Mouse (Mus musculus) forebrain, embryonic 15.5 days (tissue): ENCODE data around the gene Ciapin1. TPM values are rescaled to one million over a fixed set of nuclear protein-coding genes. Genes with fewer than 3 reads are reported as not detected.

Experiments
- ATAC-seq: fragments of 200-750 bp; cut with Nextera tagmentation; replicated peaks from 2 replicates; pipeline ENCODE4 v1.8.0; 2017; ENCODE audit warnings: mild to moderate bottlenecking, moderate TSS enrichment, moderate library complexity
- H3K27ac ChIP-seq: fragments of 300-500 bp; sonication (generic); replicated peaks from 2 replicates; pipeline ENCODE4 v1.5.1; 2015; ENCODE audit warnings: mild to moderate bottlenecking, inconsistent platforms
- H3K27me3 ChIP-seq: fragments of 300-500 bp; sonication (generic); 2 replicates; pipeline ENCODE4 v1.6.1; 2015; ENCODE audit warnings: inconsistent platforms
- H3K36me3 ChIP-seq: fragments of 300-500 bp; sonication (generic); 2 replicates; pipeline ENCODE4 v1.6.1; 2015; ENCODE audit warnings: mild to moderate bottlenecking, inconsistent platforms
- H3K4me1 ChIP-seq: fragments of 300-500 bp; sonication (generic); 2 replicates; pipeline ENCODE4 v1.6.1; 2015; ENCODE audit warnings: inconsistent platforms
- H3K4me2 ChIP-seq: fragments of 300-500 bp; sonication (generic); replicated peaks from 2 replicates; pipeline ENCODE4 v1.6.1; 2015; ENCODE audit warnings: mild to moderate bottlenecking, inconsistent platforms
- H3K4me3 ChIP-seq: fragments of 300-500 bp; sonication (generic); 2 replicates; pipeline ENCODE4 v1.5.1; 2015; ENCODE audit warnings: mild to moderate bottlenecking, inconsistent platforms
- H3K9ac ChIP-seq: fragments of 300-500 bp; sonication (generic); replicated peaks from 2 replicates; pipeline ENCODE4 v1.6.1; 2015; ENCODE audit warnings: mild to moderate bottlenecking, inconsistent platforms
- H3K9me3 ChIP-seq: fragments of 300-500 bp; sonication (generic); 2 replicates; pipeline ENCODE4 v1.6.1; 2016; ENCODE audit warnings: inconsistent platforms
- WGBS: fragments of 180-500 bp; shearing (Covaris S2); methylation state at CpG from one replicate; pipeline ENCODE4 v1.1.7; 2015; ENCODE audit warnings: mixed read lengths; 5-methylcytosine and 5-hydroxymethylcytosine counted together
- polyA plus RNA-seq: library from polyadenylated mRNA; unstranded; fragments of >200 nt; fragmentation: Nextera tagmentation; extraction: Ambion mirVana; gene quantifications from 2 replicates; pipeline ENCODE4 v1.2.1, GENCODE M21; 2015

Gene Ciapin1
- 144 and 145 TPM in 2 replicates for polyA plus RNA-seq

DNA sequence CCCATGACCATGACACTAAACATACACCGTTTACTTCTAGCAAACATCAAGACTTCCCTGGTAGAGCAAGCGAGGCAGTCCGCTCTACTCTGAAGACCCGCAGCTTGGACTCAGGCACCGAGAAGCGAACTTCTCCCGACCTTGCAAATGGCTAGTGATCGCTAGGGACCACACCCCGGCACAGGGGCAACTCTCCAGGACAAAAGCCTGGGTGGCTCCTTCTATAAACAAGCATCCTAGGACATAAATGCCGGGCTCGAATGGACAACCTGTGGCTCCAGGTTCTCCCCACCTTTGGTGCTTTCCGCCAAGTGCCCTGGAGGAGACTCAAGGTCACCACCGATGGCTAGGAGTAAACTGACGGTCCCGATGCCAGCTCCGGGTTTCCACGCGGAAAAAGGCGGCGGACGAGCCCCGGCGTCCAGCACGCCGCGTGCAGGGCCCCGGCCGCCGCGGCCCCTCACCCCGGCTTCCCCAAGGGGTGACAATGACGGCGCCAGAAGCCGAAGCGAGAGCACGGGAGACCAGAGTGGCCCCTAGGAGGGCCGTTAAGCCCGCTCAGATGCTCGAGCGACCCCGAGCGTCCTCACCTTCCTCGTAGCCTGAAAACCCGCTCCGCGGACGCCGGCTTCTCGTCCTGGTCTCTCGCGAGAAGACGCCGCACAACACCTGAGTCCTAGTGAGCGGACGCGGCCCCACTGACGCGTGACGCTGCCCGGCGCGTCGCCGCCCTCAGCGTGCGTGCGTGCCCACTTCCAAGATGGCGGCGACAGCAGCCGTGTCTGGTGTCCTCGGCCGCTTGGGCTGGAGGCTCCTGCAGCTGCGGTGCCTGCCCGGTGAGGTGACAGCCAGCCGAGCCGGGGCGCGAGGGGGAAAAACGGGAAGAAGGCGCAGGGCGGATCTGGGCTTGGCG, at the start of gene Ciapin1, which contains the start of gene Coq9:
Ciapin1 (minus strand) TSS at position 697 of the 913 bp plus-strand sequence.
Coq9 (plus strand) TSS at position 660 of the 913 bp plus-strand sequence.
- H3K27ac ChIP-seq, result peak within 1 kb of the TSS; percentile 93
- H3K9ac ChIP-seq, result peak within 1 kb of the TSS; percentile 98
- ATAC-seq, result peak; percentile 99
- H3K27me3 ChIP-seq, result no peaks in the 10 kb centered on the region
- H3K9me3 ChIP-seq, result no peaks in the 10 kb centered on the region
- peak within 1 kb of the TSS; percentile 87 for H3K4me2 ChIP-seq
- H3K4me3 ChIP-seq, result peak within 1 kb of the TSS; percentile 99
- no peaks in the 10 kb centered on the region for H3K36me3 ChIP-seq
- H3K4me1 ChIP-seq, result peaks cover 26% of the 10 kb centered on the region
- WGBS, result under 1% methylated on average over 82 of the region's 82 CpGs

DNA sequence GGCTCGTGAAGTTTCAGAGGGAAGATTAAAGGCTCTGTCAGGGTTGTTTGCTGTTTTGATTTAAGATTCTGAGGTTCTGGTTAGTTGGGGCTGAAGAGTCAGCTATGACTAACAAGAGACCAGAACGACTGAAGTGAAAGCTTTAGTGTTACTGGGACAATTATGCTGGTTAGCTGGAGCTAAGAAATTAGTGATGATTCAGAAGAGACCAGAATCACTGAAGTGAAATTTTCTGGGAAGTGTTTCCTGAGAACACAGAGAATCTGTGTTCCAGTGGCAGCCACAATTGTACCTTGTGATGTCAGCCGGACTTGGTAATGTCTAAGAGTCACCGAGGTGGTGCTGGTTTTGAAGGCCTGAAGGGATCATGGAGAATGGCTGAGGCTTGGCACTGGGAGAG, 42.6 kb upstream of the Ciapin1 start:
- H3K36me3 ChIP-seq, result no peaks in the 10 kb centered on the region
- H3K4me1 ChIP-seq, result peaks cover 8% of the 10 kb centered on the region
- no peaks in the 10 kb centered on the region for H3K27me3 ChIP-seq
- H3K4me3 ChIP-seq, result no peak overlapping the region
- no peaks in the 10 kb centered on the region for H3K9me3 ChIP-seq
- H3K9ac ChIP-seq, result no peak overlapping the region
- no peak overlapping the region for H3K4me2 ChIP-seq
- H3K27ac ChIP-seq, result no peak overlapping the region
- WGBS, result 78% methylated on average over 4 of the region's 4 CpGs
- no peak for ATAC-seq

DNA sequence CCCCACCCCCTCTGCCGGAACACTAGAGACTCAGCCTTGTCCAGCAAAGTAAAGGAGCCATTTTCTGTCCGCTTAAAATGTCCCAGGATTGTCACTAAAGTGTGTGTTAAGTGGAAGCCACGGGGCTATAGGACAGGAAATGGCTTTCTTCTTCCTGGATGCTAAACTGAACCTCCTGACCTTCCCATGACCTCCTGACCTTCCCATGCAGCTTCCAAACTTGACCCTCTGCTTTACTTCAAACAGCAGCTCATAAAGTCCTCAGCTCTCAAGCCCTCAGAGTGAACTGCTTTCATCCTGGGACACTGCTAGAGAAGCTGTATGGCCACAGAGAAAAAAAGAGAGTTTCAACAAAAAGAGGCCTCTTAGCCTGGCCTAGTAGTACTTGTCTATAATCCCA, 38.7 kb upstream of the Ciapin1 start:
- ATAC-seq, result no peak
- no peaks in the 10 kb centered on the region for H3K9me3 ChIP-seq
- peaks cover 9% of the 10 kb centered on the region; the same call in 1 of the 2 replicates for H3K27me3 ChIP-seq
- no peak overlapping the region for H3K4me2 ChIP-seq
- H3K4me3 ChIP-seq, result no peak overlapping the region
- no peaks in the 10 kb centered on the region for H3K36me3 ChIP-seq
- no peak overlapping the region for H3K9ac ChIP-seq
- WGBS, result 63% methylated on average over 3 of the region's 3 CpGs
- H3K4me1 ChIP-seq, result peaks cover 39% of the 10 kb centered on the region
- no peak overlapping the region for H3K27ac ChIP-seq

DNA sequence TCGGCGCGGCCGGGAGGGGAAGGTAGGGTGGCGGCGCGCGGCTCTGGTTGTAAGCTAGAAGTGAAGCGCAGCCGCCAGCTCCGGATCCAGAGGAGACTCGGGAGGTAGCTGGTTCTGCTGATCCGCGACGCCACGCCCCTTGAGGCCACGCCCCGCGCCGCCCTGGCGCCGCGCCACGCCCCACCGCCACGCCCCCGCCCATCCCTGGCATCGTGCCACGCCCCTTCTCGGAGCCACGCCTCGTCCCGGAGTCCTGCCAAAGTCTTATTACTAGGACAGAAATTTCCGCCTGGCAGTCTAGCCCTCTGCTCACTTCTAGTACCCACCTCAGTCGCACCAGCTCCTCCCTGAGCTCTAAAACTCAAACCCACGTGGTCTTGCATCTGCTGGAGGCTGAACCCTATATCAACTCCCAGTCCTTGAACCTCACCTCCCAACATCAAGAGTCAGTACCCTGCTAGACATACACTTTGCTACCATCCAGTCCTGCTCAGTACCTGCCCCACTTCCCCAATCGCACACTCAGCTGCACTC, 38.1 kb upstream of the Ciapin1 start, which contains the start of gene Dok4:
Dok4 (minus strand) TSS at position 134 of the 534 bp plus-strand sequence.
- Histone ChIP-seq H3K36me3 (no peaks in the 10 kb centered on the region), H3K9ac (peak within 1 kb of the TSS; percentile 58), H3K4me2 (peak within 1 kb of the TSS; percentile 96), H3K4me1 (peaks cover 44% of the 10 kb centered on the region), H3K27me3 (peaks cover 9% of the 10 kb centered on the region; the same call in 1 of the 2 replicates), H3K9me3 (no peaks in the 10 kb centered on the region), H3K27ac (peak within 1 kb of the TSS; percentile 47), H3K4me3 (peak within 1 kb of the TSS; percentile 62)
- peak; percentile 70 for ATAC-seq
- under 1% methylated on average over 29 of the region's 37 CpGs for WGBS

DNA sequence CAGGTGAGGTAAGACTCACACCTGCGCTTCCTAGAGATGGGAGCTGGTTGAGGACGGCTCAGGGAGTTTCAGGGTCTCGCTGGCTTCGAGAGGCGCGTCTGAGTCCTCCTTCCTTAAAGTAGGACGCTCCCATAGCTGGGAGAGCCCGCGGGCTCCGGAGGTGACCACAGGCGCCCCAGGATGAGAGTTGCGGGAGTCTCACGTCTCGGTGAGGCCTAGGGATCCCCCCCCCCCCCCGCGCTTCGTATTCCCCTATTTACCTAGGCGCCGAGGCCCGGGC, 37.7 kb upstream of the Ciapin1 start:
- Histone ChIP-seq H3K36me3 (no peaks in the 10 kb centered on the region), H3K27me3 (peaks cover 9% of the 10 kb centered on the region; the same call in 1 of the 2 replicates), H3K4me1 (peaks cover 48% of the 10 kb centered on the region), H3K4me3 (peak overlapping the region; percentile 62), H3K9me3 (no peaks in the 10 kb centered on the region), H3K27ac (peak overlapping the region; percentile 47), H3K4me2 (peak overlapping the region; percentile 96), H3K9ac (peak overlapping the region; percentile 58)
- no peak for ATAC-seq
- WGBS, result 0% methylated on average over 11 of the region's 20 CpGs

DNA sequence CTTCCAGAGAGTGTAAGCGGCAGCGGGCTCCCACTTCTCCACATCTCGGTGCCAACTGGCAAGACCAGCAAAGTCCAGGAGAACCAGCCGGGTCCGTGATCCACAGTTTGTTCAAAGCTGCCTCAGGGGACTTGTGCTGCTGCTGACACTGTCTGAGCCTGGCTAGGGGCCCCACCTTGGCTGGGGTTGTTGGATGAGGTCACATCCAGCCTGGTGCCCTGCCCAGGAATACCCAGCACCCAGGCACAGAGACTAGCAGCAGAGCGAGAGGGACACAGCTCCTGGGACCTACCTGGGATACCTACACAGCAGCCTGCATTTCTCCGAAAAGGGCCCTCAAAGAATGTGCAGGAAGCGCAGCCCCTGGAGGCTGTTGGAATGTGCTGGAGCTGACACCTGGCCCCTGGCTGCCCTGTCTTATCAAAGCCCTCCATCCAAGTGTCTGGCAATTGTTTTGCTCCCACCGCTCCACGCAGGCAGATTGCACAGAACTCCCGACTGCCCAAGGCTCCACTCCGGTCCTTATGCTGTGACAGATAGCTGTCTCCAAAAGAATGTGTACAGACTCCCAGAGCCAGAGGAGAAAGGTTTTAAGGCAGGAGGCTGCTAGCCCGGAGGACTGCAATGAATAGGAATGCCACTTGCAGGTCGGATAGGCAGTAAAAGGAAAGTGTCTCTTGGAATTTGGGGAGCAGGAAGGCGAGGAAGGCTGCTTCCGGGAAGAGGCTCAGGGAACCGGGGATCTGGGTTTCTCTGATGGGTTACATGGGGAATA, 37.1 kb upstream of the Ciapin1 start:
- ATAC-seq, result no peak
- Histone ChIP-seq H3K27ac (peak overlapping the region; percentile 47; the same call in 1 of the 2 replicates), H3K4me3 (peak overlapping the region; percentile 62), H3K9ac (peak overlapping the region; percentile 58), H3K27me3 (peaks cover 9% of the 10 kb centered on the region; the same call in 1 of the 2 replicates), H3K4me1 (peaks cover 53% of the 10 kb centered on the region), H3K9me3 (no peaks in the 10 kb centered on the region), H3K36me3 (no peaks in the 10 kb centered on the region), H3K4me2 (peak overlapping the region; percentile 96)
- WGBS, result 12% methylated on average over 17 of the region's 17 CpGs

DNA sequence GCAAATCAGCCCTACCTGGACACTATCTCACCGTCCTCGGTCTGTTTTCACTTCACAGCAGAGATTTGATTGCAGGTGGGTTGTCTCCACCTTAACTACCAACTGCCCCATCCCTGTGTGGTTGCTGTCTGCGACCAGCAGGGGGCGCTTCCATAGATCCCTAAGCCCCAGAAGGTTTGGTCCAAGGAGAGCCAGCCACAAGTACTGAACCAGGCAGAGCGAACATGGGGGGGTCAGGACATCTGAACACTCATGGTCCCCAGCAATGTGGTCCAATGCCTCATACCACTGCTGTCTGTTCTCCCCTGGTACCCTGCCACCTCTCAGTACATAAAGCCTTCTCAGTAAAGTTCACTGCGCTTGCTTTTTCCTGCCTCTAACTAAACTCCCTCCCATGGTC, 36.2 kb upstream of the Ciapin1 start:
- WGBS, result 11% methylated on average over 6 of the region's 6 CpGs
- Histone ChIP-seq H3K27ac (peak overlapping the region; percentile 12; the same call in 1 of the 2 replicates), H3K4me3 (peak overlapping the region; percentile 62), H3K9ac (no peak overlapping the region), H3K4me2 (peak overlapping the region; percentile 96; the same call in 1 of the 2 replicates), H3K9me3 (no peaks in the 10 kb centered on the region), H3K27me3 (peaks cover 9% of the 10 kb centered on the region; the same call in 1 of the 2 replicates), H3K36me3 (no peaks in the 10 kb centered on the region), H3K4me1 (peaks cover 62% of the 10 kb centered on the region)
- ATAC-seq, result no peak

DNA sequence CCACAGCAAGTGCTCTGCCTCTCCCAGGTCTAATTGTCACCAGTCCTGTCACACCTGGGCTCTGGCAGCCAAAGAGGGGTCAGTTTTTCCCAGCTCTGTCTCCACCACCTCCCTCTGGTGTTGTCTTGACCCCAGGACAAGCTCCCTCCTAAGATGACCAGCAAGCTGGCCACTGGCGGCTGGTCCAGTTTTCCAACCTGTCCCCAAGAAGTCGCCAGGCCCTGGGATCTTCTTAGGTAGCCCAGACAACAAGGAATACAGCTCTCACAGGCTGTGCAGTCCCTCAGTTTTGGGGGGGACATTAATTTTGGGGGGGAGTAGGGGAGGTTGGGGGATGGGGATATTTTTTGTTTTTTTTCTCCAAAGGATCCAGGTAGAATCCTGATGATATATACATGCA, 34.4 kb upstream of the Ciapin1 start:
- H3K4me2 ChIP-seq, result no peak overlapping the region
- H3K4me1 ChIP-seq, result peaks cover 74% of the 10 kb centered on the region
- ATAC-seq, result no peak
- no peak overlapping the region for H3K4me3 ChIP-seq
- H3K9ac ChIP-seq, result no peak overlapping the region
- WGBS, result 69% methylated on average over 2 of the region's 2 CpGs
- peak overlapping the region; percentile 82; the same call in 1 of the 2 replicates for H3K27ac ChIP-seq
- no peaks in the 10 kb centered on the region for H3K9me3 ChIP-seq
- H3K36me3 ChIP-seq, result no peaks in the 10 kb centered on the region
- peaks cover 9% of the 10 kb centered on the region; the same call in 1 of the 2 replicates for H3K27me3 ChIP-seq

DNA sequence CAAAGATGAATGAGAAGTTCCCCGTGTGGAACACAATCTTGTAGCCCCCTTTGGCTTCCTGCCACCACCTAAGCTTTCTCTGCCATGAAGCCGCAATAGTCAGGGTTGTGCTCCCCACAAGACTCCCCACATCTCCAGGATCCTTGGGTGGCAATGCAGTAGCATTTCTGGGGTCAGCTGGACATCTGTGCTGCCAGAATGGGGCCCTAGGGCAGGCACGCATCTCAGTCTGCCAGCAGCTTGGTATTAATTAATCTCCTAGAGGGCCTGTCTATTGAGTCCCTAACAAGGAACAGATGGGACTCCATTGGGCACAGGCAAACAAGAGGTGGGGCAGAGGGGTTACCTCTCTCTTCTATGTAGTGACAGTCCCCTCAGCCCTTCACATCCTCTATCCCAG, 34.0 kb upstream of the Ciapin1 start:
- Histone ChIP-seq H3K27me3 (peaks cover 9% of the 10 kb centered on the region; the same call in 1 of the 2 replicates), H3K9ac (no peak overlapping the region), H3K27ac (peak overlapping the region; percentile 82), H3K4me1 (peaks cover 74% of the 10 kb centered on the region), H3K4me3 (no peak overlapping the region), H3K9me3 (no peaks in the 10 kb centered on the region), H3K36me3 (peaks cover 1% of the 10 kb centered on the region; the same call in 1 of the 2 replicates), H3K4me2 (no peak overlapping the region)
- WGBS, result 19% methylated on average over 3 of the region's 3 CpGs
- ATAC-seq, result no peak

DNA sequence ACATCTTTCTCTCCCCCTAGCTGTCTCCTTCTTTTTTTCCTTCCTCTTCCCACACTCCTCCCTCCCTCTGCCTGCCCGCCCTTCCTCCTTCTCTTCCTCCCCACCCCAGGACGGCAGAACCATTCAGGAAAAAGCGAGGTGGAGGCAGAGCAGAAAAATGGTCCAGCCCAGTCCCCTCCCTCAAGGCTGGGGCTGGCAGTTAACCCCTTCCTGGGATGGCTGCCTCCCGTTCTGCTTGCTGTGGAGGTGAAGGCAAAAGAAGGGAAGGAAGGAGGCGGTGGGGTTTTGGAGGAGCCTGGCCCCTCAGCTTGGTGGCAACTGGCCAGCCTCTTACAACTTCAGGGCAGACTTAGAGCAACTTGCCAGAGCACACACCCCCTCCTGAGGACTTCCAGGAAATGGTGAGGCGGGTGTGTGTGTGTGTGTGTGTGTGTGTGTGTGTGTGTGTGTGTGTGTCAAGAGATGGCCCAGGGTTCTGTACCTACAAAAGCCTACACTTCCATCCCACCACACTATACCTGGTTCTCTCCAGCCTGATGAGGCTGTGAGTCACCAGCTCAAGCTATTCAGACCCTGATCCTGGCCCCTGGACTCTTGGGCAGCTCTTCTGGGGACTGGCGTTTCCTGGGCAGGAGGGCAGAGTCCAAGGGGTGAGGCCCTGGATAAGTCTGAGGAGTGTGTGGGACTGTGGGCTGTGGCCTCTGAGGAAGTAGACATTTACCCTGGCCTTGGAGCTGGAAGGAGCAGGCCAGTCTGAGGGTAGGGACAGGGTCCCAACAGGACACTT, 33.1 kb upstream of the Ciapin1 start:
- peak overlapping the region; percentile 66 for H3K4me3 ChIP-seq
- 6% methylated on average over 7 of the region's 7 CpGs for WGBS
- H3K4me1 ChIP-seq, result peaks cover 69% of the 10 kb centered on the region
- peak overlapping the region; percentile 76 for H3K9ac ChIP-seq
- peaks cover 10% of the 10 kb centered on the region; the same call in 1 of the 2 replicates for H3K36me3 ChIP-seq
- peak overlapping the region; percentile 83 for H3K4me2 ChIP-seq
- H3K27ac ChIP-seq, result peak overlapping the region; percentile 82
- peak; percentile 69 for ATAC-seq
- peaks cover 9% of the 10 kb centered on the region; the same call in 1 of the 2 replicates for H3K27me3 ChIP-seq
- no peaks in the 10 kb centered on the region for H3K9me3 ChIP-seq
